Mouse (Mus musculus) neural tube, embryonic 14.5 days (tissue): Measurements from ENCODE around the gene Otop3. TPM values are rescaled to one million over a fixed set of nuclear protein-coding genes. Genes with fewer than 3 reads are reported as not detected.

Source experiments
- ATAC-seq: fragments of 200-750 bp; cut with Nextera tagmentation; 2 replicates; pipeline ENCODE4 v1.8.0; 2017; ENCODE audit warnings: low read depth, mild to moderate bottlenecking, moderate TSS enrichment, moderate library complexity
- H3K27ac ChIP-seq: fragments of 300-500 bp; sonication (generic); 2 replicates; pipeline ENCODE4 v1.5.1; 2014; ENCODE audit warnings: low read depth, mild to moderate bottlenecking, control low read depth, low read length, moderate library complexity, mixed read lengths
- H3K27me3 ChIP-seq: fragments of 300-500 bp; sonication (generic); 2 replicates; pipeline ENCODE4 v1.6.1; 2014; ENCODE audit warnings: low read length; ENCODE audit not compliant: control insufficient read depth, insufficient read depth
- H3K36me3 ChIP-seq: fragments of 300-500 bp; sonication (generic); 2 replicates; pipeline ENCODE4 v1.6.1; 2014; ENCODE audit warnings: low read length, mixed read lengths; ENCODE audit not compliant: control insufficient read depth, insufficient read depth
- H3K4me1 ChIP-seq: fragments of 300-500 bp; sonication (generic); 2 replicates; pipeline ENCODE4 v1.6.1; 2014; ENCODE audit warnings: low read length; ENCODE audit not compliant: control insufficient read depth, insufficient read depth
- H3K4me2 ChIP-seq: fragments of 300-500 bp; sonication (generic); 2 replicates; pipeline ENCODE4 v1.6.1; 2014; ENCODE audit warnings: mild to moderate bottlenecking, low read depth, low read length, control low read depth
- H3K4me3 ChIP-seq: fragments of 300-500 bp; sonication (generic); 2 replicates; pipeline ENCODE4 v1.5.1; 2014; ENCODE audit warnings: low read depth, low read length, control low read depth, mixed read lengths
- H3K9ac ChIP-seq: fragments of 300-500 bp; sonication (generic); replicated peaks from 2 replicates; pipeline ENCODE4 v1.6.1; 2014; ENCODE audit warnings: low read depth, mild to moderate bottlenecking, control low read depth, low read length, mixed read lengths
- H3K9me3 ChIP-seq: fragments of 300-500 bp; sonication (generic); 2 replicates; pipeline ENCODE4 v1.6.1; 2016; ENCODE audit warnings: low read length; ENCODE audit not compliant: control insufficient read depth
- WGBS: fragments of 180-500 bp; shearing (Covaris S2); extraction: QIAGEN DNeasy Blood & Tissue Kit; methylation state at CpG from one replicate; pipeline ENCODE4 v1.1.7; 2014; 5-methylcytosine and 5-hydroxymethylcytosine counted together
- polyA plus RNA-seq: library from polyadenylated mRNA; unstranded; fragments of >200 nt; fragmentation: Nextera tagmentation; extraction: Ambion mirVana; gene quantifications from 2 replicates; pipeline ENCODE4 v1.2.1, GENCODE M21; 2014

Otop3 gene
- polyA plus RNA-seq, 1 experiment from 2014 or later, result 2.6 TPM

- Histone ChIP-seq H3K4me3 (no peak overlapping the region), H3K27me3 (no peaks in the 10 kb centered on the region), H3K4me2 (no peak overlapping the region), H3K9me3 (no peaks in the 10 kb centered on the region), H3K4me1 (no peaks in the 10 kb centered on the region), H3K9ac (no peak overlapping the region), H3K27ac (no peak overlapping the region), H3K36me3 (no peaks in the 10 kb centered on the region)
- whole genome bisulfite sequencing, result 70% methylated on average over 15 of the region's 15 CpGs
- no peak for ATAC-seq
Measured at GRCm38 (mm10) chr11:115329339-115329738, 5.2 kb upstream of the Otop3 start.

- ATAC-seq, result no peak
- H3K4me2 ChIP-seq, result peak overlapping the region; percentile 56; the same call in 1 of the 2 replicates
- H3K27me3 ChIP-seq, result peaks cover 2% of the 10 kb centered on the region; the same call in 1 of the 2 replicates
- H3K9ac ChIP-seq, result no peak overlapping the region
- H3K27ac ChIP-seq, result no peak overlapping the region
- H3K4me1 ChIP-seq, result peaks cover 4% of the 10 kb centered on the region; the same call in 1 of the 2 replicates
- 56% methylated on average over 12 of the region's 12 CpGs for WGBS
- no peaks in the 10 kb centered on the region for H3K9me3 ChIP-seq
- no peak overlapping the region for H3K4me3 ChIP-seq
- H3K36me3 ChIP-seq, result no peaks in the 10 kb centered on the region
Measured at GRCm38 (mm10) chr11:115335223-115335622, 692 bp downstream of the Otop3 start.

- Histone ChIP-seq H3K9me3 (no peaks in the 10 kb centered on the region), H3K4me1 (peaks cover 4% of the 10 kb centered on the region; the same call in 1 of the 2 replicates), H3K4me3 (no peak overlapping the region), H3K36me3 (no peaks in the 10 kb centered on the region), H3K27ac (no peak overlapping the region), H3K27me3 (peaks cover 2% of the 10 kb centered on the region; the same call in 1 of the 2 replicates), H3K4me2 (no peak overlapping the region), H3K9ac (no peak overlapping the region)
- 27% methylated on average over 6 of the region's 6 CpGs for WGBS
- no peak for ATAC-seq
Measured at GRCm38 (mm10) chr11:115336115-115336514, 1.6 kb downstream of the Otop3 start.

GRCm38 (mm10) chr11:115337350-115337749 lies 2.8 kb downstream of the Otop3 start:
- no peaks in the 10 kb centered on the region for H3K9me3 ChIP-seq
- H3K27me3 ChIP-seq, result peaks cover 2% of the 10 kb centered on the region; the same call in 1 of the 2 replicates
- H3K4me2 ChIP-seq, result no peak overlapping the region
- no peak overlapping the region for H3K27ac ChIP-seq
- WGBS, result 71% methylated on average over 3 of the region's 3 CpGs
- no peaks in the 10 kb centered on the region for H3K36me3 ChIP-seq
- H3K9ac ChIP-seq, result no peak overlapping the region
- H3K4me1 ChIP-seq, result peaks cover 4% of the 10 kb centered on the region; the same call in 1 of the 2 replicates
- no peak for ATAC-seq
- no peak overlapping the region for H3K4me3 ChIP-seq

- peaks cover 2% of the 10 kb centered on the region; the same call in 1 of the 2 replicates for H3K27me3 ChIP-seq
- no peaks in the 10 kb centered on the region for H3K36me3 ChIP-seq
Measured at GRCm38 (mm10) chr11:115337826-115338225, 3.3 kb downstream of the Otop3 start.

GRCm38 (mm10) chr11:115341246-115341645 lies 6.7 kb downstream of the Otop3 start:
- ATAC-seq, result no peak
- H3K4me2 ChIP-seq, result no peak overlapping the region
- H3K9me3 ChIP-seq, result no peaks in the 10 kb centered on the region
- H3K36me3 ChIP-seq, result no peaks in the 10 kb centered on the region
- H3K27ac ChIP-seq, result no peak overlapping the region
- WGBS, result 66% methylated on average over 2 of the region's 2 CpGs
- H3K9ac ChIP-seq, result no peak overlapping the region
- H3K27me3 ChIP-seq, result no peaks in the 10 kb centered on the region
- H3K4me1 ChIP-seq, result no peaks in the 10 kb centered on the region
- H3K4me3 ChIP-seq, result no peak overlapping the region

More at GRCm38 (mm10) chr11:115337826-115338225, 3.3 kb downstream of the Otop3 start:
- no peak for ATAC-seq
- H3K4me3 ChIP-seq, result no peak overlapping the region
- 70% methylated on average over 1 of the region's 1 CpGs for WGBS
- peaks cover 4% of the 10 kb centered on the region; the same call in 1 of the 2 replicates for H3K4me1 ChIP-seq
- no peak overlapping the region for H3K9ac ChIP-seq
- H3K9me3 ChIP-seq, result no peaks in the 10 kb centered on the region
- H3K4me2 ChIP-seq, result no peak overlapping the region
- no peak overlapping the region for H3K27ac ChIP-seq

- WGBS, result 72% methylated on average over 6 of the region's 6 CpGs
- Histone ChIP-seq H3K4me3 (no peak overlapping the region), H3K27ac (no peak overlapping the region), H3K9ac (no peak overlapping the region), H3K4me2 (no peak overlapping the region), H3K36me3 (no peaks in the 10 kb centered on the region), H3K9me3 (no peaks in the 10 kb centered on the region), H3K27me3 (no peaks in the 10 kb centered on the region), H3K4me1 (no peaks in the 10 kb centered on the region)
- no peak for ATAC-seq
Measured at GRCm38 (mm10) chr11:115341866-115342265, 7.3 kb downstream of the Otop3 start.

- 0 out of 2 replicates have a peak, but pooled peaks cover 6% of the 10 kb centered on the region for H3K36me3 ChIP-seq
- H3K27ac ChIP-seq, result no peak overlapping the region
- no peaks in the 10 kb centered on the region for H3K27me3 ChIP-seq
- no peak for ATAC-seq
- no peak overlapping the region for H3K4me3 ChIP-seq
- WGBS, result 16% methylated on average over 12 of the region's 12 CpGs
- H3K4me1 ChIP-seq, result no peaks in the 10 kb centered on the region
- no peaks in the 10 kb centered on the region for H3K9me3 ChIP-seq
- H3K4me2 ChIP-seq, result no peak overlapping the region
- H3K9ac ChIP-seq, result no peak overlapping the region
Measured at GRCm38 (mm10) chr11:115344967-115345366, 10.4 kb downstream of the Otop3 start.

GRCm38 (mm10) chr11:115345515-115345914 lies 11.0 kb downstream of the Otop3 start:
- Histone ChIP-seq H3K4me1 (no peaks in the 10 kb centered on the region), H3K27me3 (no peaks in the 10 kb centered on the region), H3K4me3 (no peak overlapping the region), H3K9ac (no peak overlapping the region), H3K4me2 (no peak overlapping the region), H3K9me3 (no peaks in the 10 kb centered on the region), H3K27ac (no peak overlapping the region), H3K36me3 (0 out of 2 replicates have a peak, but pooled peaks cover 7% of the 10 kb centered on the region)
- ATAC-seq, result no peak
- WGBS, result 48% methylated on average over 7 of the region's 7 CpGs
